Mouse (Mus musculus) heart, postnatal 0 days (tissue): ENCODE results near the gene H2-T23.

Experiments used
- CTCF ChIP-seq: IDR thresholded peaks from 2 replicates; pipeline ENCODE4 v1.5.1; 2016; ENCODE audit warnings: antibody characterized with exemption, control low read depth, low read depth
- EP300 ChIP-seq: IDR thresholded peaks from 2 replicates; pipeline ENCODE4 v1.6.1; 2016; ENCODE audit warnings: antibody characterized with exemption, low read depth

DNA sequence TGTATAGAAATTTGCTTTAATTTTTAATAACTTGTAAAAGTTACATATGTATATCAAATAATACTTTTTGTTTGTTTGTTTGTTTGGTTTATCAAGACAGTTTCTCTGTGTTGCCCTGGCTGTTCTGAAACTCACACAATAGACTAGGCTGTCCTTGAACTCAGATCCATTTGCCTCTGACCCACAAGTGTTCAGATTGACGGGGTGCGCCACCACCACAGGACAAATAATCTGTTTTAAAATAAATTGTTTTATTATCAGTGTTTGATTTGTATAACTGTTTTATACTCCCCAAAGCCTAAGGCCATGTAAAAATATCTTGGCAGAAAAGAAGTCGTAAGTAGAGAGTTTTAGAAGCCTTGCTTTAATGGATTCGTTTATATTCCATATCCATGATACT is 5.0 kb downstream of the H2-T23 start:
- TF ChIP-seq CTCF = no peak
- TF ChIP-seq EP300 = no peak
